Mouse (Mus musculus) midbrain, embryonic 11.5 days (tissue): ENCODE results near the gene Nrg3. TPM values are rescaled to one million over a fixed set of nuclear protein-coding genes. Genes with fewer than 3 reads are reported as not detected.

Experiments used
- ATAC-seq: fragments of 200-750 bp; cut with Nextera tagmentation; 2 replicates; pipeline ENCODE4 v1.8.0; 2017; ENCODE audit warnings: moderate TSS enrichment, moderate library complexity; ENCODE audit not compliant: low FRiP score
- DNase-seq: peaks from one replicate; pipeline ENCODE4 v3.0.0; 2015; ENCODE audit warnings: low spot score; ENCODE audit errors: missing footprints
- H3K27ac ChIP-seq: fragments of 300-500 bp; sonication (generic); 2 replicates; pipeline ENCODE4 v1.5.1; 2014; ENCODE audit warnings: low read depth, low read length
- H3K27me3 ChIP-seq: fragments of 300-500 bp; sonication (generic); 2 replicates; pipeline ENCODE4 v1.6.1; 2014; ENCODE audit warnings: mild to moderate bottlenecking, low read length, moderate library complexity, mixed read lengths; ENCODE audit not compliant: control insufficient read depth, insufficient read depth
- H3K36me3 ChIP-seq: fragments of 300-500 bp; sonication (generic); 2 replicates; pipeline ENCODE4 v1.6.1; 2014; ENCODE audit warnings: mild to moderate bottlenecking, low read length, moderate library complexity, mixed read lengths; ENCODE audit not compliant: control insufficient read depth, insufficient read depth
- H3K4me1 ChIP-seq: fragments of 300-500 bp; sonication (generic); 2 replicates; pipeline ENCODE4 v1.6.1; 2014; ENCODE audit warnings: low read length; ENCODE audit not compliant: control insufficient read depth, insufficient read depth
- H3K4me2 ChIP-seq: fragments of 300-500 bp; sonication (generic); 2 replicates; pipeline ENCODE4 v1.6.1; 2014; ENCODE audit warnings: mild to moderate bottlenecking, moderate library complexity
- H3K4me3 ChIP-seq: fragments of 300-500 bp; sonication (generic); 2 replicates; pipeline ENCODE4 v1.5.1; 2014; ENCODE audit warnings: low read depth, low read length
- H3K9ac ChIP-seq: fragments of 300-500 bp; sonication (generic); 2 replicates; pipeline ENCODE4 v1.6.1; 2014; ENCODE audit warnings: low read length
- H3K9me3 ChIP-seq: fragments of 300-500 bp; sonication (generic); 2 replicates; pipeline ENCODE4 v1.6.1; 2016; ENCODE audit warnings: low read length; ENCODE audit not compliant: control insufficient read depth
- WGBS: fragments of 180-500 bp; shearing (Covaris S2); extraction: QIAGEN DNeasy Blood & Tissue Kit; methylation state at CpG from one replicate; pipeline ENCODE4 v1.1.7; 2014; 5-methylcytosine and 5-hydroxymethylcytosine counted together
- polyA plus RNA-seq: library from polyadenylated mRNA; unstranded; fragments of >200 nt; fragmentation: Nextera tagmentation; extraction: Ambion mirVana; gene quantifications from 2 replicates; pipeline ENCODE4 v1.2.1, GENCODE M21; 2014

Gene Nrg3
- polyA plus RNA-seq, 1 experiment from 2014 or later = 1.2 TPM

DNA sequence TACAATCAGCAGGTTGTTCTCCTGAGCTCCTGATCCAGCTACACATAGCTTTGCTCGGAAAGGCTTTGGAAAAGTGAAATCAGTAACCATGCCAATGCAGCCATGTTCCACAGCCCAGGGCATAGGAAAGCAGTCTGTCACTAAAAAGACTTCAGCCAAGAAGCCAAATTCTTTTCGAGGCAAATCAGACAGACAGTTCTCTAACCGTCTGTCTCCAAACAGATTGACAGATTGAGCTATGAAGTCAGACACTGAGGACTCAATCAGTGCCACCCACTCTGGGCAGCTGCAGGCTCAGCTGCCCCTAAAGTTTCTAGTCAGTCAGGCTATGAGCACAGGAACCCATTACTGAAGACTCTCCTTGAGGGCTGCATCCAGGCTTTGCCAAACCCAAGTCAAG, 429.1 kb downstream of the Nrg3 start:
- no peak for ATAC-seq
- no peaks in the 10 kb centered on the region for H3K27me3 ChIP-seq
- no peak overlapping the region for H3K4me3 ChIP-seq
- no peak overlapping the region for H3K9ac ChIP-seq
- no peaks in the 10 kb centered on the region for H3K36me3 ChIP-seq
- H3K4me1 ChIP-seq = no peaks in the 10 kb centered on the region
- WGBS = 76% methylated on average over 3 of the region's 3 CpGs
- DNase-seq = no peak
- H3K4me2 ChIP-seq = no peak overlapping the region
- no peak overlapping the region for H3K27ac ChIP-seq
- no peaks in the 10 kb centered on the region for H3K9me3 ChIP-seq

DNA sequence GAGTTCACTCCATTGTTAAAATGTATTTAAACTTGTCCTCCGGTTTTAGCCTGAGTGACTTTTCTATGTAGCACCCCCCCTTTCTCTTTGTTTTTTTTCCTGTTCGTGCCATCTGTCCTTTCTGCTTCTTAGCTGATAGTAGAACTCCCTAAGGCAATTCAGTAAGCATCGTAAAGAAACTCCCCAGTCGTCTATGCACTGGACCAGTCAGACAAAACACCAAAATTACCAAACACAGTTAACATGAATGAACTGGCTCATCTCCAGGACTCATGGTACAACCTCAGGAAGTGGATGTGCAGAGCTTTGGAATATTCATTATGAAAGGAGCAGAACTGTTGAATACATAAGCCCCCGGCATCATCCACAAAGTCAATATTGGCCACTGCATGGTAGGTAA, 429.5 kb downstream of the Nrg3 start:
- Histone ChIP-seq H3K27ac (no peak overlapping the region), H3K27me3 (no peaks in the 10 kb centered on the region), H3K4me2 (no peak overlapping the region), H3K9me3 (no peaks in the 10 kb centered on the region), H3K9ac (no peak overlapping the region), H3K4me1 (no peaks in the 10 kb centered on the region), H3K4me3 (no peak overlapping the region), H3K36me3 (no peaks in the 10 kb centered on the region)
- DNase-seq = no peak
- WGBS = 69% methylated on average over 5 of the region's 5 CpGs
- ATAC-seq = no peak

DNA sequence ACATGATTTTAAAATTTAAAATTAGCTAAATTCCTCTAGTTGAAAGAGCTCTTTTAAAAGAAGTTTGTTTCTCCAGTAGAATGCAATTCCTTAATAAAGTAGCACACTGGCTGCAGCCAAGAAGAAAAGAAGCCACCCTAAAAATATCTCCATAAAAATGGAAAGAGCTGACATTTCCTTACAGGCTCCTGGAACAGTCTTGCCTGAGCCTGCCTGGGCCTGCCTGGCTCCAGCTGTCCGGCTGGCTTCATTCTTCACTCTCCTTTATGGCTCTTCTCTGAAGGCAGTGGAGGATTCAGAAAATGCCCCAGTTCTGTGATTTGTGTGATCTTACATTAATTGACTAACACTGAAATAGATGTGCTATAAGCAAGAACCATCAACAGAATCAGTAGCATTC, 433.8 kb downstream of the Nrg3 start:
- Histone ChIP-seq H3K4me1 (no peaks in the 10 kb centered on the region), H3K27me3 (no peaks in the 10 kb centered on the region), H3K4me3 (no peak overlapping the region), H3K9me3 (no peaks in the 10 kb centered on the region), H3K4me2 (no peak overlapping the region), H3K9ac (no peak overlapping the region), H3K27ac (no peak overlapping the region), H3K36me3 (no peaks in the 10 kb centered on the region)
- no peak for DNase-seq
- no peak for ATAC-seq
- WGBS = 86% methylated on average over 1 of the region's 1 CpGs

DNA sequence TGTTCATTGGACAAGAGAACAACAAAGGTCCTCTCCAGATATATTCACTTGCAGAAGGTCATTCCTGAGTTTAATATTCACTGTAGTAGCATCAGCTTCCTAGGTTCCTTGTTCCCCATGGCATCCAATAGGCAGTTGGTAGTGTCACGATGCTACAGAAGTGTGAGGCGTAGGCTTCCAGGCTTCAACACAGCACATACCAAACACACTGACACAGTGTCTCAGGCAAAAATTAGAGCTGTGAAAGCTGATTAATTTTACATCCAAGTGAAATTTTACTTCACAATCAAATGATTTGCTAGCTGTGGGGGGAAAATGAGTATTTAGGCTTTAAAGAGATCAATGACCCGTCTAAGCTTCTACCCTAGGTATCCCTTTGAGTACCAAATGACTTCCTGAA, 438.4 kb downstream of the Nrg3 start:
- Histone ChIP-seq H3K27me3 (no peaks in the 10 kb centered on the region), H3K4me2 (no peak overlapping the region), H3K27ac (no peak overlapping the region), H3K9me3 (no peaks in the 10 kb centered on the region), H3K36me3 (no peaks in the 10 kb centered on the region), H3K4me3 (no peak overlapping the region), H3K9ac (no peak overlapping the region), H3K4me1 (no peaks in the 10 kb centered on the region)
- DNase-seq (no peak), ATAC-seq (no peak)
- 90% methylated on average over 3 of the region's 3 CpGs for WGBS

DNA sequence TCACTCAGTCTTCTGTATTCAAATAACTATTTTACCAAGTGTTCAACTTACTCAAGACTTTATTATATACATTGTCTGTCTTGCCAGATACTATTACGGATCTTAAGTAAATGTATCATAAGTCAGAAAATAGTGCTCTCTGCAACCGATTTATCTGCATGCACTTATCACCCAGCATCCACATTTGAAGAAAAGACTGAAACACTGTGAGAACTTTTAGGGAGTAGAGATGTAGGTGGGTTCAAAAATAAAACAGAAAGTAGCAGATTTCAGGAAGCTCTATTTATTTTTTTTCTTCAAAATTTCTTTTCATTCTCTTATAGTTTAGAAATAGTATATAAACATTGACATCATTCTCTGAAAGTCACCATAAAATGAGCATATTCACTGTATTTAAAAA, 449.8 kb downstream of the Nrg3 start:
- no peak overlapping the region for H3K4me2 ChIP-seq
- H3K4me1 ChIP-seq = no peaks in the 10 kb centered on the region
- ATAC-seq (no peak), DNase-seq (no peak)
- H3K27me3 ChIP-seq = no peaks in the 10 kb centered on the region
- H3K4me3 ChIP-seq = no peak overlapping the region
- no peak overlapping the region for H3K9ac ChIP-seq
- H3K9me3 ChIP-seq = no peaks in the 10 kb centered on the region
- no peak overlapping the region for H3K27ac ChIP-seq
- H3K36me3 ChIP-seq = no peaks in the 10 kb centered on the region
- 92% methylated on average over 2 of the region's 2 CpGs for WGBS

DNA sequence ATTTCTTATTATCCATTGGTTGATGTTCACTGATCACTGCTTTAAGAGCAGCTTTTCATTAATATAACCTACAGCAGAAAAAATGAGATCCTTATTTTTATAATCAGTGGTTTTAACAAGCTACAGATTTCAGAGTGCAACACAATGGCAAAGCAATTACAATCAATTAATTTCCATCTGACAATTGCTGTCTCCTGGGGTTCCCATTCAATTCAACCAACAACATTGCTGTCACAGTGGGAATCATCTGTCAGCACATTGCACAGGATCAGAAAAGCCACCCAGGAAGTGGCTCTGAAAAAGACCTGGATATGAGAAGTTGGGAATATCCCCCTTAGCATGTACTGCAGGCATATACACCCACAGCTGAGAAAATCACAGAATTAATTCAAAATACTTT, 458.8 kb downstream of the Nrg3 start:
- Histone ChIP-seq H3K9me3 (no peaks in the 10 kb centered on the region), H3K27ac (no peak overlapping the region), H3K4me1 (no peaks in the 10 kb centered on the region), H3K4me2 (no peak overlapping the region), H3K9ac (no peak overlapping the region), H3K4me3 (no peak overlapping the region), H3K27me3 (no peaks in the 10 kb centered on the region), H3K36me3 (no peaks in the 10 kb centered on the region)
- DNase-seq = no peak
- no peak for ATAC-seq

DNA sequence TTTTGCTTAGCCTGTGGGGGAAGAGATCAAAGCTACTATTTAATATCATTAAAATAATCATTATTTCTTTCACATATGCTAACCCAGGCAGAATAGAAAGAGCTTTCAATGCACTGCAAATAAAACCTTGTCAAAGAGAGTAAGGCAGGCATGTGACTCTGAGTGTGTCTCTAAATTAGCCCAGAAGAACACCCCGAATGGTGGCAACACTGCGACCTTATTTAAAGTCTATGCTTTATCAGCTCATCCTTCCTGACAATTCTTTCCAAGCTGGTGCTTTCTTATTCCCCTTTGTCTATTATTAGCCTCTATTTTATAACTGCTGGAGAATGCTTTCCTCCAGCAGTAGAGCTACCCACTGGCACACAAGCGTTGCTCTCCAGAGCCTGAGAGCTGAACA, 475.0 kb downstream of the Nrg3 start:
- Histone ChIP-seq H3K36me3 (no peaks in the 10 kb centered on the region), H3K27ac (no peak overlapping the region)
- WGBS = 77% methylated on average over 3 of the region's 3 CpGs

DNA sequence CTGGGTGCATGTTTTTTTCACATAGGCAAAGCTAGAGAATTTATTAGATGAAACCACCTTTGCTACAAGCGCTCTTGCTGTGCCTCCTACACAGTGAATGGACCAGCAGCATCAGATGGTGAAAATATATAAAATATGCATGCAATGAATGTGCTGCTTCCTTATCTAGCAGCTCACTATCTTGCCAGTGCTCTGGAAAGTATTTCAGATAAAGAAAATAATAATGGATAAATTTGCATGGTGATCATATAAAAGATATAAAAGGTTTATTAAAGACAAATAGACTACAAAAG, 480.4 kb downstream of the Nrg3 start:
- Histone ChIP-seq H3K4me2 (no peak overlapping the region), H3K27ac (no peak overlapping the region), H3K36me3 (no peaks in the 10 kb centered on the region), H3K4me1 (no peaks in the 10 kb centered on the region), H3K27me3 (no peaks in the 10 kb centered on the region), H3K9ac (no peak overlapping the region), H3K9me3 (no peaks in the 10 kb centered on the region), H3K4me3 (no peak overlapping the region)
- no peak for DNase-seq
- 89% methylated on average over 1 of the region's 1 CpGs for WGBS
- no peak for ATAC-seq

More for the DNA sequence above, 475.0 kb downstream of the Nrg3 start:
- Histone ChIP-seq H3K9ac (no peak overlapping the region), H3K4me3 (no peak overlapping the region), H3K9me3 (no peaks in the 10 kb centered on the region), H3K4me1 (no peaks in the 10 kb centered on the region), H3K27me3 (no peaks in the 10 kb centered on the region), H3K4me2 (no peak overlapping the region)
- DNase-seq = no peak
- ATAC-seq = no peak

DNA sequence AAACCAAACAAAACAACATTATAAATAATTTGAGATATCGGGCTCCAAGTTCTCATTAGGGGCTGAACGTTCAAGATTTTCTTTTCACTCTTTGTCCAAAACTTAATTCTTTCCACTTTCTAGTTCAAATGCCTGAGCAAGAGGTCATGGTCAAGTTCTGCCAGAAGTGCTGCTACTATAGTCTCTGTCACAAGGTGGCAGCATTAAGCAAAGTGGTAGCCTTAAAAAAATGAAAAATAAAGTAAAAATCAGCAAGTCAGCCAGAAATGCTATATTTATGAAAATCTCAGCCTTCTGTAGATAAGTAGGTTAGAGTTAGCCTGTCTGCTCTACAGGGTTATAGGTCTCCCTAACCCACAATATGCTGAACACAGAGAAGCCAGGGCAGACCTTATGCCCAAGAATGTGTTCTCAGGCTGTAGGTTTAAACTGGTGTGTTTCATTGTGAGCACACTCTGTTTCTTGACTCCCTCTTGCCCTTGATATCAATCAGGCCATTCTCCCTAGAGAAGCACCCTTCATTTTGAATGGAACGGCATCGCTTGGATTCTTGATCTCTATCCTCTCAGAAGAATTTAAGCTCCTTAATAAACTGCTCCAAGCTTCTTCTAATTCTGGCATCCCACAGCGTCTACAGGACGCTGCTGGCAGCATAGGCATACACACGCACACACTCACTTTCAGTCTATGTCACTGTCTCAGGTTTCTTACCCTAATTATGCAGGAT, 480.9 kb downstream of the Nrg3 start:
- H3K9me3 ChIP-seq = no peaks in the 10 kb centered on the region
- 79% methylated on average over 7 of the region's 7 CpGs for WGBS
- no peak overlapping the region for H3K27ac ChIP-seq
- H3K4me2 ChIP-seq = no peak overlapping the region
- ATAC-seq (no peak), DNase-seq (no peak)
- H3K9ac ChIP-seq = no peak overlapping the region
- H3K36me3 ChIP-seq = no peaks in the 10 kb centered on the region
- H3K4me3 ChIP-seq = no peak overlapping the region
- no peaks in the 10 kb centered on the region for H3K4me1 ChIP-seq
- no peaks in the 10 kb centered on the region for H3K27me3 ChIP-seq

DNA sequence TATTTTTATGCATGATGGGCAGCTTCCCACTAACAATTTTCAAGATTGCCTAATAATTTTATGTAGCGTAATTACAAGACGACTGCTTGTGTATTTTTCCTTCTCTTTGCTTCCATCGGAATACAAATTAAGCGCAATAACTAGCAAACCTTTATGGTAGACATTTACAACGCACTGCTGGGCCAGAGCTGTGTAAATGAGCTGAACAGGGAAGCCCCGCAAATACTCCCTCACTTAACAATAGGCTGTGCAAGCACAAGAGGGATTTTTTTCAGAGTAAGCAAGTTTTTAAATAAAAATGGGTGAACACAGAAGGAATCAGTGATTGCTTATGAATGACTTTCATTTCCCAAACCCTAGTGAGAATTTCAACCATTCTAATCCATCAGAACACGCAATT, 513.5 kb downstream of the Nrg3 start:
- Histone ChIP-seq H3K9me3 (no peaks in the 10 kb centered on the region), H3K9ac (no peak overlapping the region), H3K4me3 (no peak overlapping the region), H3K27me3 (no peaks in the 10 kb centered on the region), H3K4me2 (no peak overlapping the region), H3K27ac (no peak overlapping the region), H3K36me3 (no peaks in the 10 kb centered on the region), H3K4me1 (no peaks in the 10 kb centered on the region)
- DNase-seq = no peak
- no peak for ATAC-seq
- WGBS = 83% methylated on average over 7 of the region's 7 CpGs
